Mouse (Mus musculus): ENCODE results near the gene Eloa. TPM values are rescaled to one million over a fixed set of nuclear protein-coding genes. Genes with fewer than 3 reads are reported as not detected.

Eloa gene
- total and polyA plus RNA-seq, 3 experiments, result 11.0 to 35.5 (median 31.1) TPM

GRCm38 (mm10) chr4:136057916-136058315 lies 36.4 kb upstream of the Eloa start:
- Histone ChIP-seq H3K27ac (no peak overlapping the region), H3K9ac (ENCODE audit: low read depth, low read length) (no peak overlapping the region), H3K27me3 (ENCODE audit: control insufficient read depth, insufficient read depth, low read length) (no peaks in the 10 kb centered on the region), H3K4me3 (no peak overlapping the region), H3K4me1 (ENCODE audit: control insufficient read depth, insufficient read depth, low read length) (no peaks in the 10 kb centered on the region), H3K36me3 (ENCODE audit: control insufficient read depth, insufficient read depth, low read length) (no peaks in the 10 kb centered on the region), H3K79me2 (replicated peaks; ENCODE audit: control insufficient read depth, insufficient read depth, low read length) (no peaks in the 10 kb centered on the region; the same call in 1 of the 2 replicates)
- TF ChIP-seq CTCF (IDR thresholded peaks at IDR 0.05) (no peak), POLR2A (IDR thresholded peaks at IDR 0.05; ENCODE audit: insufficient read depth, low read depth, low read length) (no peak), EP300 (IDR thresholded peaks at IDR 0.05; ENCODE audit: insufficient read depth, low read depth, low read length) (no peak)
- DNase-seq, result no peak
- intact Hi-C loops (cut with DNase I), result no loop called here
- WGBS, result 57% methylated on average over 5 of the region's 5 CpGs

- Histone ChIP-seq H3K27ac (no peak overlapping the region), H3K4me3 (no peak overlapping the region), H3K9ac (ENCODE audit: low read depth, low read length) (no peak overlapping the region), H3K27me3 (ENCODE audit: control insufficient read depth, insufficient read depth, low read length) (no peaks in the 10 kb centered on the region), H3K36me3 (ENCODE audit: control insufficient read depth, insufficient read depth, low read length) (peaks cover 7% of the 10 kb centered on the region), H3K4me1 (ENCODE audit: control insufficient read depth, insufficient read depth, low read length) (peaks cover 5% of the 10 kb centered on the region), H3K79me2 (replicated peaks; ENCODE audit: control insufficient read depth, insufficient read depth, low read length) (no peaks in the 10 kb centered on the region; the same call in 1 of the 2 replicates)
- TF ChIP-seq POLR2A (IDR thresholded peaks at IDR 0.05; ENCODE audit: insufficient read depth, low read depth, low read length) (no peak), CTCF (IDR thresholded peaks at IDR 0.05) (no peak), EP300 (IDR thresholded peaks at IDR 0.05; ENCODE audit: insufficient read depth, low read depth, low read length) (no peak)
- 15% methylated on average over 1 of the region's 1 CpGs for WGBS
- no peak for DNase-seq
- intact Hi-C loops (cut with DNase I), result no loop called here
Observed at GRCm38 (mm10) chr4:136056030-136056429, 34.5 kb upstream of the Eloa start.

DNA sequence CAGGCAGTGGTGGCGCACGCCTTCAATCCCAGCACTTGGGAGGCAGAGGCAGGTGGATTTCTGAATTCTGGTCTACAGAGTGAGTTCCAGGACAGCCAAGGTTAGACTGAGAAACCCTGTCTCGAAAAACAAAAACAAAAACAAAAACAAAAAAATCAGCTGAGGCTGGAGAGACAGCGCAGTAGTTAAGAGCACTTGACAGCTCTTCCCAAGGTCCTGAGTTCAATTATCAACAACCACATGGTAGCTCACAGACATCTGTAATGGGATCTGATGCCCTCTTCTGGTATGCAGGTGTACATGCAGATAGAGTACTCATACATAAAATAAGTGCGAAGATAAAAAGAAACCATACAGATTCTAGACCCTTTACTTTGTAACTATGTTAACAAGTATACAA lies 32.3 kb upstream of the Eloa start:
- intact Hi-C loops (cut with DNase I), result loop anchor here (2.0 to 5.0 kb wide), 5 partner anchors 33 to 549 kb away; partner anchors contain the start of genes Eloa, Gale, Kdm1a and Pithd1
- H3K36me3 ChIP-seq (ENCODE audit: control insufficient read depth, insufficient read depth, low read length), result peaks cover 7% of the 10 kb centered on the region
- no peak for TF ChIP-seq EP300 (IDR thresholded peaks at IDR 0.05; ENCODE audit: insufficient read depth, low read depth, low read length)
- TF ChIP-seq POLR2A (IDR thresholded peaks at IDR 0.05; ENCODE audit: insufficient read depth, low read depth, low read length), result no peak
- no peak for DNase-seq
- H3K9ac ChIP-seq (ENCODE audit: low read depth, low read length), result no peak overlapping the region
- H3K27me3 ChIP-seq (ENCODE audit: control insufficient read depth, insufficient read depth, low read length), result no peaks in the 10 kb centered on the region
- WGBS, result 72% methylated on average over 5 of the region's 5 CpGs
- H3K4me3 ChIP-seq, result no peak overlapping the region
- H3K27ac ChIP-seq, result no peak overlapping the region
- no peaks in the 10 kb centered on the region; the same call in 1 of the 2 replicates for H3K79me2 ChIP-seq (replicated peaks; ENCODE audit: control insufficient read depth, insufficient read depth, low read length)
- peaks cover 5% of the 10 kb centered on the region for H3K4me1 ChIP-seq (ENCODE audit: control insufficient read depth, insufficient read depth, low read length)

DNA sequence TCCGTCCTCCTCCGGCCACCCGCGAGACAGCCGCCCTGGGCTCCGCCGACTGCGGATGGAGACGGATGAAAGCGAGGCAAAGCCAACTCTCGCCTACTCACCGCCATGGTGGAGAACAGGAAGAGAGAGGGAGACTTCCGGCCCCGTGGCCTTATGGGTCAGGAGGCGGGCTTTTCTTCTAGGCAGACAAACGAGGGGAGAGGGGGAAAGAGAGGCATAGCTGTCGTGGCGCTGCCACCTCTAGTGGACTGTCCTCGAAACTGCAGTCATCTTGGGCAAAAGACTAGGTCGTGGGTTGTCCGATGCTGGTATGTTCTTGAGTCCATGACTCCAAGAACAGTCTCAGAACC lies 31.7 kb upstream of the Eloa start, which contains the start of gene Rpl11:
Rpl11 (minus strand) TSS at position 182 of the 350 bp plus-strand sequence.
- H3K4me3 ChIP-seq, result peak within 1 kb of the TSS; percentile 92
- H3K27me3 ChIP-seq (ENCODE audit: control insufficient read depth, insufficient read depth, low read length), result no peaks in the 10 kb centered on the region
- H3K79me2 ChIP-seq (replicated peaks; ENCODE audit: control insufficient read depth, insufficient read depth, low read length), result no peaks in the 10 kb centered on the region; the same call in 1 of the 2 replicates
- DNase-seq, result peak; percentile 93
- intact Hi-C loops (cut with DNase I), result loop anchor here (2.0 to 5.0 kb wide), 5 partner anchors 32 to 550 kb away; partner anchors contain the start of genes Eloa, Gale, Kdm1a and Pithd1
- under 1% methylated on average over 21 of the region's 21 CpGs for WGBS
- peak within 1 kb of the TSS; percentile 97 for H3K9ac ChIP-seq (ENCODE audit: low read depth, low read length)
- peaks cover 5% of the 10 kb centered on the region for H3K4me1 ChIP-seq (ENCODE audit: control insufficient read depth, insufficient read depth, low read length)
- peak within 1 kb of the TSS; percentile 87 for H3K27ac ChIP-seq
- H3K36me3 ChIP-seq (ENCODE audit: control insufficient read depth, insufficient read depth, low read length), result peaks cover 7% of the 10 kb centered on the region
- peak; percentile 94 for TF ChIP-seq POLR2A (IDR thresholded peaks at IDR 0.05; ENCODE audit: insufficient read depth, low read depth, low read length)
- peak; percentile 97 for TF ChIP-seq CTCF (IDR thresholded peaks at IDR 0.05)
- TF ChIP-seq EP300 (IDR thresholded peaks at IDR 0.05; ENCODE audit: insufficient read depth, low read depth, low read length), result peak; percentile 81

- Histone ChIP-seq H3K36me3 (ENCODE audit: control insufficient read depth, insufficient read depth, low read length) (peaks cover 7% of the 10 kb centered on the region), H3K9ac (ENCODE audit: low read depth, low read length) (peak overlapping the region; percentile 97), H3K27ac (peak overlapping the region; percentile 87), H3K79me2 (replicated peaks; ENCODE audit: control insufficient read depth, insufficient read depth, low read length) (no peaks in the 10 kb centered on the region; the same call in 1 of the 2 replicates), H3K27me3 (ENCODE audit: control insufficient read depth, insufficient read depth, low read length) (no peaks in the 10 kb centered on the region), H3K4me1 (ENCODE audit: control insufficient read depth, insufficient read depth, low read length) (peaks cover 5% of the 10 kb centered on the region), H3K4me3 (peak overlapping the region; percentile 92)
- under 1% methylated on average over 50 of the region's 50 CpGs for WGBS
- TF ChIP-seq EP300 (IDR thresholded peaks at IDR 0.05; ENCODE audit: insufficient read depth, low read depth, low read length) (no peak), POLR2A (IDR thresholded peaks at IDR 0.05; ENCODE audit: insufficient read depth, low read depth, low read length) (no peak), CTCF (IDR thresholded peaks at IDR 0.05) (no peak)
- intact Hi-C loops (cut with DNase I), result loop anchor here (2.0 to 5.0 kb wide), 5 partner anchors 32 to 550 kb away; partner anchors contain the start of genes Eloa, Gale, Kdm1a and Pithd1
- no peak for DNase-seq
Observed at GRCm38 (mm10) chr4:136052534-136053246, 31.1 kb upstream of the Eloa start.

DNA sequence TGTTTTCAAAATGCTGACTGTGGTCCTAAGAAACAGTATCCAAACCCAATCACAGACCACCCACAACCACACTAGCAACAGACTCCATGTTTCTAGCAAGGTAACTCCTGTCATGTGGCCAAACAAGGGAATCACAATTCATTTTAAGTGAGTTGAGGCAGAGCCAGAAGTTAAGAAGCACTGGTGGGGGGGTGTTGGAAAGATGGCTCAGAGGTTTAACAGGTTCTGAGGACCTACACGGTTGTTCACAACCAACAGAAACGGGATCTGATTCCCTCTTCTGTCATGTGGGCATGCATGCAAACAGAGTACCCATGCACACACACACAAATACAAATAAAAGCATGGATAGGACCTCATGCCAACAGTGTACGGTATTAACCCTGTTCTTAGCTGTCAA lies 30.5 kb upstream of the Eloa start:
- peak overlapping the region; percentile 87 for H3K27ac ChIP-seq
- peak overlapping the region; percentile 97 for H3K9ac ChIP-seq (ENCODE audit: low read depth, low read length)
- no peaks in the 10 kb centered on the region; the same call in 1 of the 2 replicates for H3K79me2 ChIP-seq (replicated peaks; ENCODE audit: control insufficient read depth, insufficient read depth, low read length)
- no peak for DNase-seq
- no peaks in the 10 kb centered on the region for H3K27me3 ChIP-seq (ENCODE audit: control insufficient read depth, insufficient read depth, low read length)
- intact Hi-C loops (cut with DNase I), result loop anchor here (2.0 to 5.0 kb wide), 5 partner anchors 31 to 551 kb away; partner anchors contain the start of genes Eloa, Gale, Kdm1a and Pithd1
- peak overlapping the region; percentile 92 for H3K4me3 ChIP-seq
- no peak for TF ChIP-seq POLR2A (IDR thresholded peaks at IDR 0.05; ENCODE audit: insufficient read depth, low read depth, low read length)
- TF ChIP-seq EP300 (IDR thresholded peaks at IDR 0.05; ENCODE audit: insufficient read depth, low read depth, low read length), result no peak
- TF ChIP-seq CTCF (IDR thresholded peaks at IDR 0.05), result no peak
- H3K4me1 ChIP-seq (ENCODE audit: control insufficient read depth, insufficient read depth, low read length), result peaks cover 5% of the 10 kb centered on the region
- 2% methylated on average over 3 of the region's 3 CpGs for WGBS
- peaks cover 7% of the 10 kb centered on the region for H3K36me3 ChIP-seq (ENCODE audit: control insufficient read depth, insufficient read depth, low read length)

All from heart, adult 2 months (tissue).